Mouse (Mus musculus): ENCODE data around the gene Nlrp4c.

DNA sequence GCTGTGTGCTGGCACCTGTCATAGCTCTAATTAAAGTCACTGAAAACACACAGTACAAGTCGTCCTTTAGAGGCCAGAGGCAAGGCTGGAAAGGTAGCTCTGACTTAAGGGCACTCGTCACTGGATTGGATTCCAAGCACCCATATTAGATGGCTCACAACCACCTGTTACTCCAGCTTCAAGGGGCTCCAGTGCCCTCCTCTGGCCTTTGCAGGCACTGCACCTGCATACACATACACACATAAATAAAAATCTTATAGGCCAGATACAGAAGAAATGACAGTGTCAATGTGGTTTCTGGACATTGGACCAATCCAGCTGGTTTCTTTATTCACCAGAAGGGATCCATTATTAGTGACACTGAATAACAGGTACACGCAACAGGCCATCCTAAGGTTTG, 74.5 kb downstream of the Nlrp4c start:
- no peak for TF ChIP-seq CTCF (IDR thresholded peaks at IDR 0.05; ENCODE audit: low read depth, low read length)
- TF ChIP-seq POLR2A (IDR thresholded peaks at IDR 0.05; ENCODE audit: borderline replicate concordance, low read depth, low read length) = no peak
